Mouse (Mus musculus) right cerebral cortex, postnatal 25 days (tissue): ENCODE measurements at regions not wholly inside any gene's neighbourhood (a gene's known extent, or its start where the extent isn't known, plus 50 kb on each side); places are given as distances from the start of the nearest gene placed in this dataset.

Source experiments
- DNase-seq: peaks from one replicate; pipeline ENCODE4 v3.0.0; 2022

DNA sequence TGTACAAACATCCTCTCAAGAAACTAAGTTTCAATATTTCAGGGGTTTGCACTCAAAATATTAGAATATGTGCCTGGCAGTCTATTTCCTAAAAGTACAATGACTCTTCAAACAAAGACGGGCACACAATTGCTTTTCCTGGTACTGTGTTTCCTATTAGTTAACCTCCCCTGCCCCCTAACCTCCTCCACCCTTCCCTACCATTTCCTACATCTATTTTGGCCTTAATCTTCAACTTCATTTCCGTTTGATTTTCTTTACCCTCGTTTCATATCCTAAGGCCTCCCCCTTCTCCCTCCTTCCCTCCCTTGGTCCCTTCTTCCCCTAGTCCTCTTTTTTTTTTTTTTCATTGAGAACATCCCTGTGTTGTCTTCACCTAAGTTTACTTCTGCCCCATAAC is 50.8 kb upstream of the Adgrl2 start:
- no peak for DNase-seq
